Mouse (Mus musculus) forelimb bud, embryonic 11.5 days (tissue): ENCODE results near the gene Adgrg5.

Experiments
- DNase-seq: peaks from one replicate; pipeline ENCODE4 v3.0.0-alpha.2; 2012; ENCODE audit warnings: low read depth, low spot score

Adgrg5 gene

GRCm38 (mm10) chr8:94917352-94917751, 6.1 kb upstream of the Adgrg5 start:
- DNase-seq: peak; percentile 97

GRCm38 (mm10) chr8:94917851-94918495, 5.5 kb upstream of the Adgrg5 start, which contains the start of gene Ccdc102a:
Gene Ccdc102a, minus strand, starts transcription at chr8:94918098.
- no peak for DNase-seq

- no peak for DNase-seq
Measured at GRCm38 (mm10) chr8:94919256-94919655, 4.2 kb upstream of the Adgrg5 start.

GRCm38 (mm10) chr8:94922176-94922575, 1.3 kb upstream of the Adgrg5 start:
- no peak for DNase-seq

GRCm38 (mm10) chr8:94922602-94923001, 892 bp upstream of the Adgrg5 start:
- DNase-seq: no peak

GRCm38 (mm10) chr8:94928227-94928626, 4.7 kb downstream of the Adgrg5 start:
- DNase-seq: no peak

- DNase-seq: no peak
Measured at GRCm38 (mm10) chr8:94933918-94934317, 10.4 kb downstream of the Adgrg5 start.

GRCm38 (mm10) chr8:94935172-94935571, 11.7 kb downstream of the Adgrg5 start:
- no peak for DNase-seq

- peak; percentile 68 for DNase-seq
Measured at GRCm38 (mm10) chr8:94942566-94942965, 19.1 kb downstream of the Adgrg5 start.

- DNase-seq: no peak
Measured at GRCm38 (mm10) chr8:94945185-94945584, 21.7 kb downstream of the Adgrg5 start.

- DNase-seq: no peak
Measured at GRCm38 (mm10) chr8:94948421-94948820, 24.9 kb downstream of the Adgrg5 start.

GRCm38 (mm10) chr8:94949010-94949409, 25.5 kb downstream of the Adgrg5 start:
- no peak for DNase-seq

- DNase-seq: peak; percentile 78
Measured at GRCm38 (mm10) chr8:94950046-94950445, 26.6 kb downstream of the Adgrg5 start.

GRCm38 (mm10) chr8:94950458-94950857, 27.0 kb downstream of the Adgrg5 start:
- no peak for DNase-seq

GRCm38 (mm10) chr8:94952086-94952485, 28.6 kb downstream of the Adgrg5 start:
- no peak for DNase-seq

- no peak for DNase-seq
Measured at GRCm38 (mm10) chr8:94953624-94954367, 30.3 kb downstream of the Adgrg5 start.

- DNase-seq: no peak
Measured at GRCm38 (mm10) chr8:94954368-94954737, 30.9 kb downstream of the Adgrg5 start.

GRCm38 (mm10) chr8:94954921-94955758, 31.6 kb downstream of the Adgrg5 start:
- DNase-seq: peak; percentile 30

GRCm38 (mm10) chr8:94956078-94956574, 32.6 kb downstream of the Adgrg5 start:
- no peak for DNase-seq

GRCm38 (mm10) chr8:94962201-94962600, 38.7 kb downstream of the Adgrg5 start:
- DNase-seq: no peak

GRCm38 (mm10) chr8:94964828-94965227, 41.3 kb downstream of the Adgrg5 start:
- DNase-seq: no peak

- peak; percentile 42 for DNase-seq
Measured at GRCm38 (mm10) chr8:94966578-94966977, 43.1 kb downstream of the Adgrg5 start.
